Mouse (Mus musculus) G1E (cell line): ENCODE measurements around the gene Rcbtb2. TPM values are rescaled to one million over a fixed set of nuclear protein-coding genes. Genes with fewer than 3 reads are reported as not detected.
A peak's percentile ranks its signal among the peaks of the same experiment; 100 is the strongest.

Experiments
- ATAC-seq: 2 replicates; pipeline ENCODE4 v1.8.0; 2016; ENCODE audit warnings: mild to moderate bottlenecking; ENCODE audit not compliant: insufficient number of reproducible peaks, poor library complexity, low FRiP score, severe bottlenecking; ENCODE audit errors: extremely low read depth
- DNase-seq: peaks from one replicate; pipeline ENCODE4 v3.0.0; 2012; ENCODE audit warnings: low spot score
- H3K27me3 ChIP-seq: 2 replicates; pipeline ENCODE4 v1.6.1; 2012; ENCODE audit warnings: mild to moderate bottlenecking, low read length, inconsistent platforms; ENCODE audit not compliant: insufficient read depth
- H3K36me3 ChIP-seq: replicated peaks from 2 replicates; pipeline ENCODE3; 2012; ENCODE audit warnings: mild to moderate bottlenecking, inconsistent platforms
- H3K4me1 ChIP-seq: 2 replicates; pipeline ENCODE4 v1.6.1; 2012; ENCODE audit warnings: low read depth, low read length, inconsistent platforms, mixed read lengths; ENCODE audit not compliant: insufficient read depth
- H3K4me3 ChIP-seq: 2 replicates; pipeline ENCODE4 v1.5.1; 2012; ENCODE audit warnings: low read depth, mild to moderate bottlenecking, inconsistent platforms, low read length, moderate library complexity, mixed read lengths
- H3K9me3 ChIP-seq: replicated peaks from 2 replicates; pipeline ENCODE4 v1.6.1; 2012; ENCODE audit warnings: inconsistent platforms
- CTCF ChIP-seq: IDR thresholded peaks from 2 replicates; pipeline ENCODE4 v1.5.1; 2012; ENCODE audit warnings: low read depth, low read length, inconsistent platforms, mixed read lengths
- GATA1 ChIP-seq: IDR thresholded peaks from 2 replicates; pipeline ENCODE4 v1.6.1; 2012; ENCODE audit warnings: borderline replicate concordance, low read length, inconsistent platforms, mixed read lengths
- GATA2 ChIP-seq: IDR thresholded peaks from 2 replicates; pipeline ENCODE4 v1.6.1; 2012; ENCODE audit warnings: low read depth, low read length, inconsistent platforms, borderline replicate concordance
- POLR2AphosphoS5 ChIP-seq: IDR thresholded peaks from 2 replicates; pipeline ENCODE4 v1.6.1; 2012; ENCODE audit warnings: low read depth, low read length, inconsistent platforms; ENCODE audit not compliant: insufficient replicate concordance
- TAL1 ChIP-seq: conservative IDR thresholded peaks from 2 replicates; pipeline ENCODE4 v1.6.1; 2012; ENCODE audit warnings: low read depth, low read length, inconsistent platforms, mixed read lengths
- polyA plus RNA-seq: library from polyadenylated mRNA; stranded (reverse); fragments of >175 nt; gene quantifications from 2 replicates; pipeline ENCODE4 v1.2.3, GENCODE M21; 2012
- total RNA-seq, 2 experiments: library from RNA; stranded (forward) in 1 of 2; stranded (reverse) in 1 of 2; fragments of 200-1000 nt in 1 of 2; fragments of >200 nt in 1 of 2; fragmentation: Nextera tagmentation in 1 of 2; gene quantifications; 2 replicates each; pipeline ENCODE4 v1.2.3; 2014 to 2017

The Rcbtb2 gene
- total and polyA plus RNA-seq, 3 experiments = 24.4 to 49.9 (median 34.8) TPM

- Histone ChIP-seq H3K4me3 (no peak overlapping the region; the same call in 1 of the 2 replicates), H3K9me3 (no peaks in the 10 kb centered on the region), H3K27me3 (no peaks in the 10 kb centered on the region), H3K4me1 (peaks cover 72% of the 10 kb centered on the region), H3K36me3 (no peaks in the 10 kb centered on the region)
- ATAC-seq (no peak), DNase-seq (no peak)
- TF ChIP-seq POLR2AphosphoS5 (no peak), TAL1 (no peak), GATA2 (no peak), CTCF (no peak), GATA1 (no peak)
These were observed 6.5 kb upstream of the Rcbtb2 start for GRCm38 (mm10) chr14:73116301-73116700.

GRCm38 (mm10) chr14:73116938-73117337, 5.9 kb upstream of the Rcbtb2 start:
- H3K4me3 ChIP-seq = peak overlapping the region; percentile 56; the same call in 1 of the 2 replicates
- no peaks in the 10 kb centered on the region for H3K36me3 ChIP-seq

GRCm38 (mm10) chr14:73117411-73118392, 5.1 kb upstream of the Rcbtb2 start:
- peaks cover 76% of the 10 kb centered on the region for H3K4me1 ChIP-seq
- no peak overlapping the region; the same call in 1 of the 2 replicates for H3K4me3 ChIP-seq
- TF ChIP-seq TAL1 (no peak), POLR2AphosphoS5 (no peak), CTCF (no peak), GATA1 (no peak), GATA2 (no peak)
- H3K9me3 ChIP-seq = no peaks in the 10 kb centered on the region
- ATAC-seq = no peak
- no peaks in the 10 kb centered on the region for H3K27me3 ChIP-seq
- no peak for DNase-seq
- H3K36me3 ChIP-seq = no peaks in the 10 kb centered on the region

More at GRCm38 (mm10) chr14:73116938-73117337, 5.9 kb upstream of the Rcbtb2 start:
- no peaks in the 10 kb centered on the region for H3K27me3 ChIP-seq
- peaks cover 76% of the 10 kb centered on the region for H3K4me1 ChIP-seq
- no peaks in the 10 kb centered on the region for H3K9me3 ChIP-seq
- peak; percentile 87 for ATAC-seq
- DNase-seq = peak; percentile 42
- TF ChIP-seq GATA1 = no peak
- no peak for TF ChIP-seq CTCF
- TF ChIP-seq POLR2AphosphoS5 = no peak
- TF ChIP-seq GATA2 = no peak

- no peak for ATAC-seq
- Histone ChIP-seq H3K27me3 (no peaks in the 10 kb centered on the region), H3K36me3 (no peaks in the 10 kb centered on the region), H3K9me3 (no peaks in the 10 kb centered on the region), H3K4me3 (no peak overlapping the region), H3K4me1 (peaks cover 81% of the 10 kb centered on the region)
- DNase-seq = no peak
- TF ChIP-seq GATA2 (no peak), POLR2AphosphoS5 (no peak), CTCF (no peak), GATA1 (no peak), TAL1 (no peak)
These were observed 4.1 kb upstream of the Rcbtb2 start for GRCm38 (mm10) chr14:73118482-73119347.

- Histone ChIP-seq H3K27me3 (no peaks in the 10 kb centered on the region), H3K9me3 (no peaks in the 10 kb centered on the region), H3K4me3 (no peak overlapping the region), H3K4me1 (peaks cover 88% of the 10 kb centered on the region), H3K36me3 (no peaks in the 10 kb centered on the region)
- TF ChIP-seq GATA1 (no peak), GATA2 (no peak), CTCF (no peak), POLR2AphosphoS5 (no peak), TAL1 (no peak)
- ATAC-seq = no peak
- DNase-seq = no peak
These were observed 3.4 kb upstream of the Rcbtb2 start for GRCm38 (mm10) chr14:73119459-73119858.

GRCm38 (mm10) chr14:73119966-73120365, 2.9 kb upstream of the Rcbtb2 start:
- Histone ChIP-seq H3K36me3 (no peaks in the 10 kb centered on the region), H3K9me3 (no peaks in the 10 kb centered on the region), H3K4me1 (peaks cover 92% of the 10 kb centered on the region), H3K27me3 (no peaks in the 10 kb centered on the region), H3K4me3 (no peak overlapping the region)
- no peak for TF ChIP-seq CTCF
- TF ChIP-seq TAL1 = no peak
- no peak for TF ChIP-seq GATA2
- TF ChIP-seq POLR2AphosphoS5 = no peak
- TF ChIP-seq GATA1 = no peak
- ATAC-seq = no peak
- DNase-seq = no peak
